Mouse (Mus musculus): ENCODE measurements around the gene Acyp2. TPM values are rescaled to one million over a fixed set of nuclear protein-coding genes. Genes with fewer than 3 reads are reported as not detected.
"Not testable (repeated sequence)": the region's sequence is repeated elsewhere in the genome, so short reads cannot be mapped to it uniquely, and the experiment has no call there.

The Acyp2 gene
- polyA plus RNA-seq, 1 experiment, result 4.5 TPM

GRCm38 (mm10) chr11:30630514-30630913 is 18.9 kb downstream of the Acyp2 start:
- no peak overlapping the region for H3K4me3 ChIP-seq (ENCODE audit: insufficient read depth, low read length)
- no peak overlapping the region for H3K27ac ChIP-seq (ENCODE audit: insufficient read depth, low read depth, low read length)
- TF ChIP-seq CTCF (IDR thresholded peaks at IDR 0.05; ENCODE audit: low read depth, low read length) (no peak), POLR2A (IDR thresholded peaks at IDR 0.05; ENCODE audit: borderline replicate concordance, low read depth, low read length) (no peak)
- no peaks in the 10 kb centered on the region for H3K4me1 ChIP-seq (ENCODE audit: control insufficient read depth, insufficient read depth, low read length)

- TF ChIP-seq POLR2A (IDR thresholded peaks at IDR 0.05; ENCODE audit: borderline replicate concordance, low read depth, low read length) (no peak), CTCF (IDR thresholded peaks at IDR 0.05; ENCODE audit: low read depth, low read length) (no peak)
- Histone ChIP-seq H3K27ac (ENCODE audit: insufficient read depth, low read depth, low read length) (no peak overlapping the region), H3K4me3 (ENCODE audit: insufficient read depth, low read length) (no peak overlapping the region), H3K4me1 (ENCODE audit: control insufficient read depth, insufficient read depth, low read length) (no peaks in the 10 kb centered on the region)
Observed at GRCm38 (mm10) chr11:30623218-30623617, 26.2 kb downstream of the Acyp2 start.

- not testable (repeated sequence) for H3K27ac ChIP-seq (ENCODE audit: insufficient read depth, low read depth, low read length); H3K4me3 ChIP-seq (ENCODE audit: insufficient read depth, low read length); H3K4me1 ChIP-seq (ENCODE audit: control insufficient read depth, insufficient read depth, low read length)
Observed at GRCm38 (mm10) chr11:30621386-30622363, 27.7 kb downstream of the Acyp2 start.

GRCm38 (mm10) chr11:30618235-30618634 is 31.2 kb downstream of the Acyp2 start:
- TF ChIP-seq POLR2A (IDR thresholded peaks at IDR 0.05; ENCODE audit: borderline replicate concordance, low read depth, low read length), result no peak
- TF ChIP-seq CTCF (IDR thresholded peaks at IDR 0.05; ENCODE audit: low read depth, low read length), result no peak
- Histone ChIP-seq H3K27ac (ENCODE audit: insufficient read depth, low read depth, low read length) (no peak overlapping the region), H3K4me1 (ENCODE audit: control insufficient read depth, insufficient read depth, low read length) (no peaks in the 10 kb centered on the region), H3K4me3 (ENCODE audit: insufficient read depth, low read length) (no peak overlapping the region)

GRCm38 (mm10) chr11:30617571-30618097 is 31.8 kb downstream of the Acyp2 start:
- no peak overlapping the region for H3K4me3 ChIP-seq (ENCODE audit: insufficient read depth, low read length)
- no peak for TF ChIP-seq POLR2A (IDR thresholded peaks at IDR 0.05; ENCODE audit: borderline replicate concordance, low read depth, low read length)
- TF ChIP-seq CTCF (IDR thresholded peaks at IDR 0.05; ENCODE audit: low read depth, low read length), result no peak

GRCm38 (mm10) chr11:30615977-30616376 is 33.4 kb downstream of the Acyp2 start:
- TF ChIP-seq POLR2A (IDR thresholded peaks at IDR 0.05; ENCODE audit: borderline replicate concordance, low read depth, low read length), result no peak
- TF ChIP-seq CTCF (IDR thresholded peaks at IDR 0.05; ENCODE audit: low read depth, low read length), result no peak

More at GRCm38 (mm10) chr11:30617571-30618097, 31.8 kb downstream of the Acyp2 start:
- H3K27ac ChIP-seq (ENCODE audit: insufficient read depth, low read depth, low read length), result no peak overlapping the region
- no peaks in the 10 kb centered on the region for H3K4me1 ChIP-seq (ENCODE audit: control insufficient read depth, insufficient read depth, low read length)

GRCm38 (mm10) chr11:30613916-30614546 is 35.4 kb downstream of the Acyp2 start:
- H3K4me3 ChIP-seq (ENCODE audit: insufficient read depth, low read length), result no peak overlapping the region
- H3K27ac ChIP-seq (ENCODE audit: insufficient read depth, low read depth, low read length), result no peak overlapping the region
- no peak for TF ChIP-seq CTCF (IDR thresholded peaks at IDR 0.05; ENCODE audit: low read depth, low read length)
- no peak for TF ChIP-seq POLR2A (IDR thresholded peaks at IDR 0.05; ENCODE audit: borderline replicate concordance, low read depth, low read length)
- H3K4me1 ChIP-seq (ENCODE audit: control insufficient read depth, insufficient read depth, low read length), result no peaks in the 10 kb centered on the region

More at GRCm38 (mm10) chr11:30615977-30616376, 33.4 kb downstream of the Acyp2 start:
- H3K4me1 ChIP-seq (ENCODE audit: control insufficient read depth, insufficient read depth, low read length), result no peaks in the 10 kb centered on the region
- no peak overlapping the region for H3K27ac ChIP-seq (ENCODE audit: insufficient read depth, low read depth, low read length)
- H3K4me3 ChIP-seq (ENCODE audit: insufficient read depth, low read length), result no peak overlapping the region

GRCm38 (mm10) chr11:30612699-30613098 is 36.7 kb downstream of the Acyp2 start:
- no peak for TF ChIP-seq POLR2A (IDR thresholded peaks at IDR 0.05; ENCODE audit: borderline replicate concordance, low read depth, low read length)
- no peaks in the 10 kb centered on the region for H3K4me1 ChIP-seq (ENCODE audit: control insufficient read depth, insufficient read depth, low read length)
- H3K27ac ChIP-seq (ENCODE audit: insufficient read depth, low read depth, low read length), result no peak overlapping the region
- H3K4me3 ChIP-seq (ENCODE audit: insufficient read depth, low read length), result no peak overlapping the region

GRCm38 (mm10) chr11:30609247-30609646 is 40.1 kb downstream of the Acyp2 start:
- no peaks in the 10 kb centered on the region for H3K4me1 ChIP-seq (ENCODE audit: control insufficient read depth, insufficient read depth, low read length)
- H3K27ac ChIP-seq (ENCODE audit: insufficient read depth, low read depth, low read length), result no peak overlapping the region
- TF ChIP-seq CTCF (IDR thresholded peaks at IDR 0.05; ENCODE audit: low read depth, low read length) (no peak), POLR2A (IDR thresholded peaks at IDR 0.05; ENCODE audit: borderline replicate concordance, low read depth, low read length) (no peak)
- H3K4me3 ChIP-seq (ENCODE audit: insufficient read depth, low read length), result no peak overlapping the region

Data from bone marrow macrophage, adult 2 months (primary cell).